Mouse (Mus musculus): ENCODE results near the gene Eif3d. TPM values are rescaled to one million over a fixed set of nuclear protein-coding genes. Genes with fewer than 3 reads are reported as not detected.

Eif3d gene
- polyA plus RNA-seq, 1 experiment from 2014 or later, result 239 TPM

- no peak for TF ChIP-seq CTCF (IDR thresholded peaks at IDR 0.05; ENCODE audit: low read depth)
- H3K9me3 ChIP-seq (ENCODE audit: low read depth, low read length), result no peaks in the 10 kb centered on the region
- H3K27me3 ChIP-seq (ENCODE audit: insufficient read depth, low read length), result no peaks in the 10 kb centered on the region
- no peak overlapping the region for H3K27ac ChIP-seq (ENCODE audit: low read depth)
- peaks cover 81% of the 10 kb centered on the region for H3K36me3 ChIP-seq (ENCODE audit: insufficient read depth)
- H3K4me2 ChIP-seq, result no peak overlapping the region
- no peak overlapping the region for H3K9ac ChIP-seq
- no peak overlapping the region for H3K4me3 ChIP-seq (ENCODE audit: low read depth, low read length)
- DNase-seq (no peak), ATAC-seq (ENCODE audit: insufficient read depth) (no peak)
- H3K4me1 ChIP-seq (ENCODE audit: insufficient read depth), result no peaks in the 10 kb centered on the region
- 72% methylated on average over 12 of the region's 12 CpGs for WGBS
Measured at GRCm38 (mm10) chr15:77919441-77919840, 51.2 kb downstream of the Eif3d start.

GRCm38 (mm10) chr15:77916851-77917544 lies 53.6 kb downstream of the Eif3d start:
- H3K9me3 ChIP-seq (ENCODE audit: low read depth, low read length), result no peaks in the 10 kb centered on the region
- peaks cover 70% of the 10 kb centered on the region for H3K36me3 ChIP-seq (ENCODE audit: insufficient read depth)
- ATAC-seq (ENCODE audit: insufficient read depth), result peak; percentile 40
- peak; percentile 97 for DNase-seq
- H3K27me3 ChIP-seq (ENCODE audit: insufficient read depth, low read length), result no peaks in the 10 kb centered on the region
- TF ChIP-seq CTCF (IDR thresholded peaks at IDR 0.05; ENCODE audit: low read depth), result peak; percentile 92
- no peak overlapping the region for H3K27ac ChIP-seq (ENCODE audit: low read depth)
- H3K4me1 ChIP-seq (ENCODE audit: insufficient read depth), result no peaks in the 10 kb centered on the region
- WGBS, result 41% methylated on average over 7 of the region's 8 CpGs
- H3K9ac ChIP-seq, result no peak overlapping the region
- H3K4me3 ChIP-seq (ENCODE audit: low read depth, low read length), result no peak overlapping the region
- no peak overlapping the region for H3K4me2 ChIP-seq

- TF ChIP-seq CTCF (IDR thresholded peaks at IDR 0.05; ENCODE audit: low read depth), result no peak
- peaks cover 55% of the 10 kb centered on the region for H3K36me3 ChIP-seq (ENCODE audit: insufficient read depth)
- WGBS, result 90% methylated on average over 4 of the region's 4 CpGs
Measured at GRCm38 (mm10) chr15:77915287-77915686, 55.3 kb downstream of the Eif3d start.

GRCm38 (mm10) chr15:77914507-77914906 lies 56.1 kb downstream of the Eif3d start:
- H3K27me3 ChIP-seq (ENCODE audit: insufficient read depth, low read length), result no peaks in the 10 kb centered on the region
- no peaks in the 10 kb centered on the region for H3K9me3 ChIP-seq (ENCODE audit: low read depth, low read length)
- H3K4me3 ChIP-seq (ENCODE audit: low read depth, low read length), result no peak overlapping the region
- H3K36me3 ChIP-seq (ENCODE audit: insufficient read depth), result peaks cover 52% of the 10 kb centered on the region
- H3K9ac ChIP-seq, result no peak overlapping the region
- no peak for ATAC-seq (ENCODE audit: insufficient read depth)
- no peaks in the 10 kb centered on the region for H3K4me1 ChIP-seq (ENCODE audit: insufficient read depth)
- no peak for DNase-seq
- H3K4me2 ChIP-seq, result no peak overlapping the region
- TF ChIP-seq CTCF (IDR thresholded peaks at IDR 0.05; ENCODE audit: low read depth), result no peak
- H3K27ac ChIP-seq (ENCODE audit: low read depth), result no peak overlapping the region
- 98% methylated on average over 3 of the region's 3 CpGs for WGBS

More at GRCm38 (mm10) chr15:77915287-77915686, 55.3 kb downstream of the Eif3d start:
- no peak for DNase-seq
- no peak for ATAC-seq (ENCODE audit: insufficient read depth)
- Histone ChIP-seq H3K9me3 (ENCODE audit: low read depth, low read length) (no peaks in the 10 kb centered on the region), H3K9ac (no peak overlapping the region), H3K4me2 (no peak overlapping the region), H3K4me1 (ENCODE audit: insufficient read depth) (no peaks in the 10 kb centered on the region), H3K4me3 (ENCODE audit: low read depth, low read length) (no peak overlapping the region), H3K27me3 (ENCODE audit: insufficient read depth, low read length) (no peaks in the 10 kb centered on the region), H3K27ac (ENCODE audit: low read depth) (no peak overlapping the region)

GRCm38 (mm10) chr15:77913054-77913453 lies 57.6 kb downstream of the Eif3d start:
- no peak overlapping the region for H3K4me3 ChIP-seq (ENCODE audit: low read depth, low read length)
- no peaks in the 10 kb centered on the region for H3K27me3 ChIP-seq (ENCODE audit: insufficient read depth, low read length)
- H3K9ac ChIP-seq, result no peak overlapping the region
- no peak for TF ChIP-seq CTCF (IDR thresholded peaks at IDR 0.05; ENCODE audit: low read depth)
- ATAC-seq (ENCODE audit: insufficient read depth) (no peak), DNase-seq (no peak)
- 67% methylated on average over 8 of the region's 8 CpGs for WGBS
- 0 out of 2 replicates have a peak, but pooled peaks cover 3% of the 10 kb centered on the region for H3K4me1 ChIP-seq (ENCODE audit: insufficient read depth)
- no peaks in the 10 kb centered on the region for H3K9me3 ChIP-seq (ENCODE audit: low read depth, low read length)
- peak overlapping the region; percentile 18; the same call in 1 of the 2 replicates for H3K27ac ChIP-seq (ENCODE audit: low read depth)
- no peak overlapping the region for H3K4me2 ChIP-seq
- peaks cover 38% of the 10 kb centered on the region for H3K36me3 ChIP-seq (ENCODE audit: insufficient read depth)

- no peak overlapping the region for H3K9ac ChIP-seq
- WGBS, result 47% methylated on average over 7 of the region's 7 CpGs
Measured at GRCm38 (mm10) chr15:77912585-77912984, 58.0 kb downstream of the Eif3d start.

GRCm38 (mm10) chr15:77912048-77912447 lies 58.6 kb downstream of the Eif3d start:
- Histone ChIP-seq H3K4me2 (no peak overlapping the region), H3K4me1 (ENCODE audit: insufficient read depth) (0 out of 2 replicates have a peak, but pooled peaks cover 5% of the 10 kb centered on the region), H3K4me3 (ENCODE audit: low read depth, low read length) (no peak overlapping the region), H3K9me3 (ENCODE audit: low read depth, low read length) (no peaks in the 10 kb centered on the region), H3K9ac (no peak overlapping the region), H3K36me3 (ENCODE audit: insufficient read depth) (peaks cover 33% of the 10 kb centered on the region), H3K27me3 (ENCODE audit: insufficient read depth, low read length) (no peaks in the 10 kb centered on the region), H3K27ac (ENCODE audit: low read depth) (no peak overlapping the region; the same call in 1 of the 2 replicates)
- ATAC-seq (ENCODE audit: insufficient read depth) (no peak), DNase-seq (no peak)
- TF ChIP-seq CTCF (IDR thresholded peaks at IDR 0.05; ENCODE audit: low read depth), result no peak
- WGBS, result 36% methylated on average over 5 of the region's 5 CpGs

More at GRCm38 (mm10) chr15:77912585-77912984, 58.0 kb downstream of the Eif3d start:
- Histone ChIP-seq H3K4me3 (ENCODE audit: low read depth, low read length) (no peak overlapping the region), H3K9me3 (ENCODE audit: low read depth, low read length) (no peaks in the 10 kb centered on the region), H3K27ac (ENCODE audit: low read depth) (peak overlapping the region; percentile 18; the same call in 1 of the 2 replicates), H3K4me2 (no peak overlapping the region), H3K27me3 (ENCODE audit: insufficient read depth, low read length) (no peaks in the 10 kb centered on the region), H3K4me1 (ENCODE audit: insufficient read depth) (0 out of 2 replicates have a peak, but pooled peaks cover 3% of the 10 kb centered on the region), H3K36me3 (ENCODE audit: insufficient read depth) (peaks cover 34% of the 10 kb centered on the region)
- DNase-seq, result no peak
- TF ChIP-seq CTCF (IDR thresholded peaks at IDR 0.05; ENCODE audit: low read depth), result no peak
- no peak for ATAC-seq (ENCODE audit: insufficient read depth)

All from lung, embryonic 14.5 days (tissue).